22 mouse cellular contexts compared by ENCODE assay signal in genomic region chr12:31890685-31891084, GRCm38 (mm10). TPM values are rescaled to one million over a fixed set of nuclear protein-coding genes. Genes with fewer than 3 reads are reported as not detected.
A peak's percentile ranks its signal among the peaks of the same experiment; 100 is the strongest.
DNase-seq lines count a peak whose midpoint lies in the region; ATAC-seq and TF ChIP-seq lines count a peak whose summit lies in the region.
"Had no signal": no experiment of that assay in that cellular context is flagged by ENCODE, and none has a peak within 500 bp of the region (broad histone marks: within the 10 kb centered on the region; RNA-seq: fewer than 3 reads in every experiment).

No protein-coding gene starts in this region.

- no peak overlapping the region for H3K4me3 ChIP-seq in cerebellum, adult 2 months (replicated peaks; ENCODE audit: insufficient read depth, low read depth, low read length)
- H3K4me3 ChIP-seq in hindbrain, embryonic 16.5 days (ENCODE audit: low read length): no peak overlapping the region
- no peak overlapping the region for H3K4me3 ChIP-seq in hindbrain, embryonic 12.5 days
- no peak overlapping the region for H3K4me3 ChIP-seq in midbrain, embryonic 10.5 days
- no peak overlapping the region for H3K4me3 ChIP-seq in midbrain, embryonic 14.5 days (replicated peaks; ENCODE audit: low read depth, low read length)
- H3K4me3 ChIP-seq: forebrain, embryonic 10.5 days; heart, embryonic 12.5 days; heart, embryonic 15.5 days; hindbrain, embryonic 10.5 days had no signal

- 14% methylated on average over 6 of the region's 6 CpGs for WGBS in cerebellum, adult 2 months
- WGBS in hindbrain, embryonic 16.5 days: 53% methylated on average over 6 of the region's 6 CpGs
- WGBS in hindbrain, embryonic 12.5 days: 66% methylated on average over 6 of the region's 6 CpGs
- WGBS in midbrain, embryonic 10.5 days: 74% methylated on average over 6 of the region's 6 CpGs
- 54% methylated on average over 6 of the region's 6 CpGs for WGBS in midbrain, embryonic 14.5 days

- no peak for TF ChIP-seq CTCF in cerebellum, adult 2 months (IDR thresholded peaks at IDR 0.05; ENCODE audit: borderline replicate concordance, insufficient read depth, low read depth, low read length)

- no peaks in the 10 kb centered on the region for H3K9me3 ChIP-seq in hindbrain, embryonic 16.5 days (ENCODE audit: control insufficient read depth, low read length)
- H3K9me3 ChIP-seq in hindbrain, embryonic 12.5 days (replicated peaks): no peaks in the 10 kb centered on the region
- H3K9me3 ChIP-seq in midbrain, embryonic 10.5 days (replicated peaks): no peaks in the 10 kb centered on the region
- H3K9me3 ChIP-seq in midbrain, embryonic 14.5 days (ENCODE audit: control insufficient read depth, low read length): no peaks in the 10 kb centered on the region
- H3K9me3 ChIP-seq: forebrain, embryonic 10.5 days; heart, embryonic 12.5 days; heart, embryonic 15.5 days; hindbrain, embryonic 10.5 days had no signal

- no peaks in the 10 kb centered on the region for H3K36me3 ChIP-seq in hindbrain, embryonic 16.5 days (ENCODE audit: control insufficient read depth, insufficient read depth, low read length)
- H3K36me3 ChIP-seq in hindbrain, embryonic 12.5 days: no peaks in the 10 kb centered on the region
- peaks cover 16% of the 10 kb centered on the region for H3K36me3 ChIP-seq in midbrain, embryonic 10.5 days
- peaks cover 3% of the 10 kb centered on the region; the same call in 1 of the 2 replicates for H3K36me3 ChIP-seq in midbrain, embryonic 14.5 days (ENCODE audit: control insufficient read depth, insufficient read depth, low read length)

- no peak overlapping the region for H3K4me2 ChIP-seq in hindbrain, embryonic 16.5 days (ENCODE audit: low read length)
- no peak overlapping the region for H3K4me2 ChIP-seq in hindbrain, embryonic 12.5 days (replicated peaks)
- no peak overlapping the region for H3K4me2 ChIP-seq in midbrain, embryonic 14.5 days (ENCODE audit: low read length)
- H3K4me2 ChIP-seq: heart, embryonic 12.5 days; heart, embryonic 15.5 days; hindbrain, embryonic 14.5 days had no signal

- DNase-seq in cerebellum, adult 2 months: no peak
- DNase-seq in cerebellum, adult 11-12 months: no peak
- DNase-seq in midbrain, embryonic 10.5 days (ENCODE audit: low spot score): no peak
- DNase-seq in midbrain, embryonic 14.5 days: no peak
- DNase-seq: adrenal gland, adult 8-10 months; adrenal gland, postnatal 25 days; cerebellum, adult 8-10 months; cerebellum, postnatal 14 days; gastrocnemius, postnatal 25 days; heart, adult 18-20 months; heart, postnatal 10 days; heart, postnatal 36 days had no signal

- H3K27ac ChIP-seq in cerebellum, adult 2 months (ENCODE audit: insufficient read depth, low read length): 0 out of 2 replicates have a peak overlapping the region, but pooled peaks have one; percentile 37
- no peak overlapping the region for H3K27ac ChIP-seq in hindbrain, embryonic 16.5 days (ENCODE audit: low read depth, low read length)
- no peak overlapping the region for H3K27ac ChIP-seq in hindbrain, embryonic 12.5 days
- H3K27ac ChIP-seq in midbrain, embryonic 10.5 days (replicated peaks): peak overlapping the region; percentile 52; the same call in 1 of the 2 replicates
- no peak overlapping the region for H3K27ac ChIP-seq in midbrain, embryonic 14.5 days (replicated peaks; ENCODE audit: low read depth, low read length)
- H3K27ac ChIP-seq: forebrain, embryonic 10.5 days; heart, embryonic 15.5 days; hindbrain, embryonic 10.5 days; hindbrain, embryonic 14.5 days had no signal

- ATAC-seq in hindbrain, embryonic 16.5 days: 0 out of 2 replicates have a peak, but pooled peaks have one; percentile 62
- ATAC-seq in hindbrain, embryonic 12.5 days (ENCODE audit: low FRiP score): no peak
- no peak for ATAC-seq in midbrain, embryonic 14.5 days (ENCODE audit: low FRiP score, low TSS enrichment)
- ATAC-seq: activated CD4-positive, CD25-positive, alpha-beta regulatory T cell, adult 4 months; forebrain, embryonic 14.5 days; intestine, embryonic 16.5 days had no signal

- H3K4me1 ChIP-seq in cerebellum, adult 2 months (ENCODE audit: control insufficient read depth, insufficient read depth, low read length): peaks cover 30% of the 10 kb centered on the region
- peaks cover 5% of the 10 kb centered on the region for H3K4me1 ChIP-seq in hindbrain, embryonic 16.5 days (ENCODE audit: control insufficient read depth, insufficient read depth, low read depth, low read length)
- peaks cover 7% of the 10 kb centered on the region for H3K4me1 ChIP-seq in hindbrain, embryonic 12.5 days
- H3K4me1 ChIP-seq in midbrain, embryonic 10.5 days: peaks cover 35% of the 10 kb centered on the region
- H3K4me1 ChIP-seq in midbrain, embryonic 14.5 days (ENCODE audit: control insufficient read depth, insufficient read depth, low read length): peaks cover 17% of the 10 kb centered on the region

- TF ChIP-seq POLR2A in cerebellum, adult 2 months (IDR thresholded peaks at IDR 0.05; ENCODE audit: borderline replicate concordance, insufficient read depth, low read length): no peak

- no peak overlapping the region for H3K9ac ChIP-seq in hindbrain, embryonic 16.5 days (ENCODE audit: low read depth, low read length)
- H3K9ac ChIP-seq in hindbrain, embryonic 12.5 days: no peak overlapping the region
- no peak overlapping the region for H3K9ac ChIP-seq in midbrain, embryonic 14.5 days (replicated peaks; ENCODE audit: low read length)
- H3K9ac ChIP-seq: heart, embryonic 12.5 days; heart, embryonic 15.5 days; hindbrain, embryonic 14.5 days had no signal

- no peaks in the 10 kb centered on the region for H3K27me3 ChIP-seq in cerebellum, adult 2 months (ENCODE audit: control insufficient read depth, insufficient read depth, low read length)
- no peaks in the 10 kb centered on the region for H3K27me3 ChIP-seq in hindbrain, embryonic 16.5 days (replicated peaks; ENCODE audit: control insufficient read depth, insufficient read depth, low read length)
- no peaks in the 10 kb centered on the region for H3K27me3 ChIP-seq in hindbrain, embryonic 12.5 days
- H3K27me3 ChIP-seq in midbrain, embryonic 10.5 days (ENCODE audit: low read depth, poor library complexity, severe bottlenecking): no peaks in the 10 kb centered on the region
- H3K27me3 ChIP-seq in midbrain, embryonic 14.5 days (ENCODE audit: control insufficient read depth, insufficient read depth, low read length): no peaks in the 10 kb centered on the region
- H3K27me3 ChIP-seq: heart, embryonic 12.5 days; heart, embryonic 15.5 days had no signal

RNA-seq across cellular contexts. Expression of gene Hbp1, which starts 59.6 kb away (rescaled TPM):
- polyA plus RNA-seq in cerebellum, adult 2 months (2012; rRNA removed): 43.5 and 46.2 TPM in 2 replicates
- polyA plus RNA-seq in hindbrain, embryonic 16.5 days (2015; fragmentation: Nextera tagmentation; extraction: Ambion mirVana): 39.1 and 44.7 TPM in 2 replicates
- 94.7 and 95.6 TPM in 2 replicates for polyA plus RNA-seq in hindbrain, embryonic 12.5 days (2016; fragmentation: Nextera tagmentation; extraction: Ambion mirVana)
- 78.2 and 88.1 TPM in 2 replicates for polyA plus RNA-seq in midbrain, embryonic 10.5 days (2016; fragmentation: Nextera tagmentation; extraction: Ambion mirVana)
- 46.2 and 70.8 TPM in 2 replicates for polyA plus RNA-seq in midbrain, embryonic 14.5 days (2014; fragmentation: Nextera tagmentation; extraction: Ambion mirVana)

Comparison
In these comparisons a context has a peak if more than half of its experiments do, and no peak if none do; other contexts are left out.
1. H3K27ac ChIP-seq: peak in cerebellum, adult 2 months (single experiment) and midbrain, embryonic 10.5 days (single experiment); none in hindbrain, embryonic 16.5 days (single experiment), hindbrain, embryonic 12.5 days (single experiment) and midbrain, embryonic 14.5 days (single experiment).